Mouse (Mus musculus) T-cell, adult 2 months (primary cell): ENCODE data around the gene Methig1.
A peak's percentile ranks its signal among the peaks of the same experiment; 100 is the strongest.
"Not testable (repeated sequence)": the region's sequence is repeated elsewhere in the genome, so short reads cannot be mapped to it uniquely, and the experiment has no call there.

Experiments used
- DNase-seq: peaks from one replicate; pipeline ENCODE4 v3.0.0; 2022; ENCODE audit warnings: low spot score

The Methig1 gene

GRCm38 (mm10) chr15:100337847-100338246 is 15.1 kb upstream of the Methig1 start:
- DNase-seq = peak; percentile 60

GRCm38 (mm10) chr15:100341314-100341980 is 11.5 kb upstream of the Methig1 start:
- DNase-seq = not testable (repeated sequence)

- no peak for DNase-seq
These were observed 7.5 kb upstream of the Methig1 start for GRCm38 (mm10) chr15:100345484-100345883.

DNA sequence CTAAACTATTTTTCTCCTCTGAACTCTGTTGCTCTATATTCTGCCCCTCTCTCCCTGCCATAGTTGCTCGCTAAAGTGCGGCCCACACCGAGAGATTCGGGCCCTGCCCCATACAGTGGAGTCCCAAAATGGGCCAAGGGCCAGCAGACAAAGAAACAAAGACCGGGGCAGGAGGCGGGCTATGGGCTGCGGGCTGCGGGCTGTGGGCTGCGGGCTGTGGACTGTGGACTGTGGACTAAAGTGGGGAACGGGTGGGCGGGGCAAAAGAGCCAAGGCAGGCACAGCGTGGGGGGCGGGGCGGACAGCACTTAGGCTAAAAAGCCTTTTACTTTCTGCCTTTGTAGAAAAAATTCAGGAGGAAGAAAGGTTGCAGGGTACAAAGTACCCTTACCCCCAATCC is 6.2 kb upstream of the Methig1 start:
- DNase-seq = no peak

GRCm38 (mm10) chr15:100349496-100349895 is 3.5 kb upstream of the Methig1 start:
- no peak for DNase-seq

GRCm38 (mm10) chr15:100351501-100352060 is 1.4 kb upstream of the Methig1 start:
- no peak for DNase-seq

DNA sequence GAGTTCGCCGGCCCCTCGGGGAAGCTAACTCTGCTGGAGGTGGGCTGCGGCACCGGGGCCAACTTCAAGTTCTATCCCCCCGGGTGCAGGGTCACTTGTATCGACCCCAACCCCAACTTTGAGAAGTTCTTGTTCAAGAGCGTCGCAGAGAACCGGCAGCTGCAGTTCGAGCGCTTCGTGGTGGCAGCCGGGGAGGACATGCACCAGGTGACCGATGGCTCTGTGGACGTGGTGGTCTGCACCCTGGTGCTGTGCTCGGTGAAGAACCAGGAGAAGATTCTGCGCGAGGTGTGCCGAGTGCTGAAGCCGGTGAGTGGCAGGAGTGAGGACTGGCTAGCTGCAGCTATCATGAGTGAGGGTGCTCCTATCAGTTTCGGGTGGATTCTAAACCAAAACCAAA is 450 bp downstream of the Methig1 start:
- DNase-seq = not testable (repeated sequence)

DNA sequence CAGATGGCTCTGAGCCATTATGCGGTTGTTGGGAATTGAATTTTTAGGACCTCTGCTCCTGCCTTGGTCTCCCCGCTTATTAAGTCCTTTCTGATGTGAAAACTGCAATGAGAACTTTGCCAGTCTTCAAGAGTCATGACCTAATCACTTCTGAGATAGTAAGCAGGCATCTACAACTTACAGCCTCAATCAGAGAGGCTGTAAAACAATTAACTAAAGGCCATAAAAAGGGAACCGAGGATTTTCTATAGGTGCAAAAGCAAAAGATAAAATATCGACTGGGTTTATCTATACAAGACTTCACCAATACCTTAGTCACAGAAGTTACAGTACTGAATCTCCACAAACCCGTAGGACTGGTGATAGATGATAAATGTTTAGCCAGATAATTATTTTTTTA is 2.9 kb downstream of the Methig1 start:
- no peak for DNase-seq

DNA sequence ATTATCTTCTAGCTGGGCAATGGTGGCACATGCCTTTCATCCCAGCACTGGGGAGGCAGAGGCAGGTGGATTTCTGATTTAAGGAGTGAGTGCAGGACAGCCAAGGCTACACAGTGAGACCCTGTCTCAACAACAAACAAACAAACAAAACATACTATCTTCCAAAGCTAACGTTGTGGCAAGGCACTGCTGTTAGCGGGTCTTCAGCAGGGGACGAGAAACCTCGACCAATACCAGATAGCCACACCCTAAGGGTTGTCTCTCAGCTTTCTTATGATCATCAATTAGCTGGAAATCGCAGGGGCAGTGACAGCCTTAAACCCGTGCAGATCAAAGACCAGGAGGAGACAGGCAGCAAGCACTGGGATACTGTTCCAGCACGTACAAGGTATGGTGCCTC is 11.3 kb downstream of the Methig1 start, which contains the start of gene Higd1c:
Higd1c (plus strand) TSS at position 301 of the 400 bp plus-strand sequence.
- DNase-seq = no peak

DNA sequence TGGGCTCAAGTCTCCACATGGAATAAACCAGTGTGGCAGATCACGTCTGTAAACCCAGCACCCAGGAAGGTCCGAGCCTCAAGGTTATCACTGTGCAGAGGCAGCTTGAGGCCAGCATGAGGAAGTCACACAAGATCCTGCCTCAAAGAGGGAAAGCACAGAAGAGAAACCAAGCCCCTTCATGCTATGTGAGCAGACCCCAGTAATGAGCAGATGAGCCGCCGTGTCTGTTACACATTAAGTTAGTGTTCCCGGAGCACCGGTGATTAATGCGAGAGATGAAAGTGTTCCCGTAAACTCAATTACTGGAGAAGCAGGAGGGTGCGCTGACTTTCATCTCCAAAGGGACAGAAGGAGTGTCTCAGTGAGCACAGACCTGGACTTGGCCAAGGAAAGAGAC is 13.0 kb downstream of the Methig1 start:
- not testable (repeated sequence) for DNase-seq

DNA sequence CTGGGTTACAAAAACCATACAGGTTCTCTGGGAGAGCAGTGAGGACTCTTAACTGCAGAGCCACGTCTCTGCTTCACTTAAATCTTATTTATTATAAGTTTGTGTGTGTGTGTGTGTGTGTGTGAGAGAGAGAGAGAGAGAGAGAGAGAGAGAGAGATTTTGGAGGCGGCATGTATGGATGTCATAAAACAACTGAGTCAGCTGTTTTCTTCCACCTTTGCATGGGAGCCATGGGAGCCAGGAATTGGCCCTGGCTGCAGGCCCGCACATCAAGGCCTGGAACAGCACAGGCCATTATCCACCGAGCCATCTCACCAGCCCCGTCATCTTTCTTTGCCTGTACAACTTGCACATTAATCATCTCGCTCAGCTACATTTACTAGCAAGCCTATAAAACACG is 14.2 kb downstream of the Methig1 start:
- DNase-seq = no peak

DNA sequence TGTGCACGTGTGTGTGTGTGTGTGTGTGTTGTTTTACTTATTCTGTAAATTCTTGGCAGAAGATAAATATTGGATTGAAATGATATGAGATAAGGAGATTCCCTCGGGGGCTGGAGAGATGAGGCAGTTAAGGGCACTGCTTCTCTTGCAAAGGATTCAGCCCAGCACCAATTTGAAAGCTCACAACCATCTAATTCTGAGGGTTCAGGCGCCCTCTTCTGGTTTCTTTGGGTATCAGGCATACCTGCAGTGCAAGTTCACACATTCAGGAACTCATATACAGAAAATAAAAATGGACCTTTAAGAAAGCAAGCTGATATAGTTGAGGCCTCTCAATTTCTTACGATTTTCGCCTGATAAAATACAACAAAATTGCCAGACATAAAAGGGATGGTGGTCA is 22.1 kb downstream of the Methig1 start:
- peak; percentile 30 for DNase-seq

GRCm38 (mm10) chr15:100377847-100378505 is 25.0 kb downstream of the Methig1 start:
- not testable (repeated sequence) for DNase-seq

DNA sequence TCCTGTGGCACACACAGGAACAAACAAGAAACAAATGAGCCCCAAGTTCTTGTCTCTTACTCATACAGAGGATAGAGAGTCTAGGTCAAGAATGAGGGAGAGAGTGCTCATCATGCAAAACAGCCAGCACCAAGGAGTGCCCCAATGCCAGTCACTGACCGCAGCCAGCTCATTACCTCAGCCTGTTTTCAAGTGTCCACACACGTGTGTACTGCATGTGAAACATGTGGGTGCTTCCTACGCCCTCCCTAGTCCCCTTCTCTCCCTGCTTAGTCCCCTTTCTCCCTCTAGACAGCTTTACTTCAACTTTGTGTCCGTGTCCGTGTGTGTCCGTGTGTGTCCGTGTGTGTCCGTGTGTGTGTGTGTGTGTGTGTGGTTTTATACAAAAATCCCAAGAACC is 26.7 kb downstream of the Methig1 start:
- DNase-seq = no peak

DNA sequence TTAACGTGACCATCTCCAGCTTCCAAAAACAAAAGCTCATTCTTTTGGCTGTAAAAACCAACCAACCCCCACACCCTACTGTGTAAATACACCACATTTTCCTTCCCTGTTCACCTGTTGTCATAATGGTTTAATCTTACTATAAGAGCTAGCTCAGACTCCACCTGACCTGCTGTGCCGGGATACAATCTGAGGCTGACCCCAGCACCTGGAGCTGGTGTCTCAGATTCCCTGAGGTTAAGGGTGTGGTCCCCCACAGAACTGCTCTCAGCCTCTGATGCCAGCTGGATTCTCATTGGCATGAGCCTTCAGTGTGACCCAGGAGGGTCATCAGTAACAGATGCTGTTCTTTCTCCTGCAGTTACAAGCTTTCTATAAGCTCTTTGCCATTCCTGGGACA is 27.2 kb downstream of the Methig1 start:
- no peak for DNase-seq

GRCm38 (mm10) chr15:100385705-100386104 is 32.8 kb downstream of the Methig1 start:
- DNase-seq = no peak

DNA sequence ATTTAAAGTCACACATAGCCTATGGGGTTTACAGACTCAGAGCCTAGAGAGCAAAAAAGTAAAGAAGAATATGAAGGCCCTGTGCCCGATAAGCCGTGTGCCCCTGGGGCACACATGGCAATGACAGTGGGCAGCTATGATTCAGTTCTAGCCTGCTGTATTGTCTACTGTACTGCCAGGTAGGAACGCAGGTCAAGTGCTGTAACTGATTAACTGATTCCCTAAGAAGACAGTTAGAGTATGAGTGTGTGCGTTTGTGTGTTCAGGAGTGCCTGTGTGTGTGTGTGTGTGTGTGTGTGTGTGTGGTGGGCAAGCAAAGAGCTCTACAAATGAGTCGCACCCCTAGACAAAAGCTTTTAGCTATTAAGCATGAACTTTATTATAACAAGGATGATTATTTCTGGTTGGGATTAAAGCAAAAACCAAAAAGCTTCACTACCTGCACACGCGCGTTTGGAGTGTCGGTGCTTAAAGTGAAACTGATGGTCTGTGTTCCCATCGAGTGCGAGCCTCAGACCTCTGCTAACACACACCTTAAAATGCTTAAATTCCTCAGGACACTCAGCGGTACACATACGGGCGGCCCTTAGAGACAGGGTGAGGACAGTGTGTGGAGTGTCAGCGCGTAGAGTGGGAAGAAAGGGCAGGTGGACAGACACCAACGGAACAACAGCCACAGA is 34.7 kb downstream of the Methig1 start:
- no peak for DNase-seq

DNA sequence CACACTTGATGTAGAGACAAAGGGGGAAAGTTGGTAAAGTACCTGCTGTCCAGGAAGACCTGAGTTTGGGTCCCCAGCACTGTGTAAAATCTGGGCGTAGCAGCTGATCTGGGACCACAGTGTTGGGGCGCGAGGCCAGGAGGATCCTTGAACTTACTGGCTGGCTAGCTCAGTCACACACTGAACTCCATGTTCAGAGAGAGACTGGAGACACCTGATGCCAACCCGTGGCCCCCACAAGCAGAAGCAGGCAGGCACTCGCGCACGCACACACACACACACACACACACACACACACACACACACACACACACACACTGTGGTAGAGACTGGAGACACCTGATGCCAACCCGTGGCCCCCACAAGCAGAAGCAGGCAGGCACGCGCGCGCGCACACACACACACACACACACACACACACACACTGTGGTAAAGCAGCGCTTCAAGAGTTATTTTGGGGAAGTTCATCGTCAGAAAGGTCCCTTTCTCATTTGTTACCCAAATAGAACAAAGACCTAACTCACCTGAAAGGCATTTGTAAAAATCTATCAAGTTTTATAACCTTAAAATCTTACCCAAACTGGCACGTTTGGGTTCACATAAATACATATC is 35.4 kb downstream of the Methig1 start:
- DNase-seq = no peak

DNA sequence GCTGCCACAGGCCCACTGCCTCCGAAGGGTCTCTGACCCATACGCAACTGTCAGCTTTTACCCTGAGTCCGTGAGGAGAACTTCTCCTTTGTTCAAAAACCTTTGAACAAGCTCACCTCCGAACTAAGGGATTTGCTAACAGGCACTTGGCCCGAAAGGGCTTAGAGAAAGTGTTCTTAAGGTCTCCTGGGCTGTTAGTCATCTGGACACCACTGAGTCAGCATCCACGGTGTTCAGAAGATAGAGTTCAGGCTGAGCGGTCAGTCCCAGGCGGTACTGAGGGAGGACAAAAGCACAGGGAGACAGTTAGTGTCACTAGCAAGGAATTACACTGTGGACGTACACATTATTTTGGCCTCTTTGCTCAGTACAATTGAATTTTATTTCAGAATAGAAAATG is 35.9 kb downstream of the Methig1 start:
- no peak for DNase-seq

DNA sequence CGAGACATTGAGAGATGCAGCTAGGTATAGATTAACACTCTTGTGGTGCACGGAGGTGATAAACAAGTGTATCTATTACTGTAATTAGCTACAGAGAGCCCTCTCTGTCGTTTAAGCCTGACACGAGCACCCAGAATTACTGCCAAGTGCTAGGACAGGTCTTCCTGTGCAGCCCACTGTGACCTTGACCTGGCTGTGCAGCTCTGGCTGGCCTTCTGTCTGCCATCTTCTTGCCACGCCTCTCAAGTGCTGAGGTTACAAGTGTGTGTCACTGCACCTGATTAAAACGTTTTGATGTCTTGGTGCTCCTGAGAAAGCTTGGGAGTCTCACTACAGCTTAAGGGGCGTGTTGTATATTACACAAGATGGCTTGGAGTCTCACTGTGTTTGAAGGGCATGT is 38.1 kb downstream of the Methig1 start:
- no peak for DNase-seq

DNA sequence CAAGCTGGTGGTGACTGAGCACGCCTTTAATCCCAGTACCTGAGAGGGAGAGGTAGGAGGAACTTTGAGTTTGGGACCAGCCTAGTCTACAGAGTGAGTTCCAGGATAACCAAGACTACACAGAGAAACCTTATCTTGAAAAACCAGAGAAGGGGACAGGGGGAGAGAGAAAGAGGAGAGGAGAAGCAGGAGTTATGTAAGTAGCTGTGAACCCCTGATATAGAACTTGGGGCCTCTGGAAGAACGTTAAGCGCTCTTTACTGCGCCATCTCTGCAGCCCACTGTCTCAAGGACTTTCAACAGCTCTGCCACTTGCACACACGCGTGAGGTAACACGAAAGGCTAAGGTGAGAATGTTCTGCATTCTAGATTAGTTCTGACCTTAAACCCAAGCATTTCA is 38.6 kb downstream of the Methig1 start:
- DNase-seq = no peak

DNA sequence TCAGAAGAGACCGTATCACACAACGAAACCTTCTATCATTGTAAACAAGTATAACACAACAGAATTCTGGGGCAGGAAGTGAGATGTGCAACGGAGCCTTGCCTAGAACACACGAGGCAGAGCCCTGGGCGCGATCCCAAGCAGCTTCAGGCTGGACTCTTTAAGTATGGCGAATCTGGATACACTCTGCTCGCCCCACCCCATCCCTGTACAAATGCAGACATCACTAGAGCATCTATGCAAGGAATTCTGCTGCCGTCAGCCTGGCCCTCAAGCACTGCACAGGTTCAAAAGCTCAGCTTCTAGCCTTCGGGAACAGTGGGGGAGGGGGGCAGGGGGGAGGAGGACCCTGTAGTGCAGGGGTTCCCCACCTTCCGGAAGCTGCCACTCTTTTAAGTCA is 40.1 kb downstream of the Methig1 start:
- no peak for DNase-seq

DNA sequence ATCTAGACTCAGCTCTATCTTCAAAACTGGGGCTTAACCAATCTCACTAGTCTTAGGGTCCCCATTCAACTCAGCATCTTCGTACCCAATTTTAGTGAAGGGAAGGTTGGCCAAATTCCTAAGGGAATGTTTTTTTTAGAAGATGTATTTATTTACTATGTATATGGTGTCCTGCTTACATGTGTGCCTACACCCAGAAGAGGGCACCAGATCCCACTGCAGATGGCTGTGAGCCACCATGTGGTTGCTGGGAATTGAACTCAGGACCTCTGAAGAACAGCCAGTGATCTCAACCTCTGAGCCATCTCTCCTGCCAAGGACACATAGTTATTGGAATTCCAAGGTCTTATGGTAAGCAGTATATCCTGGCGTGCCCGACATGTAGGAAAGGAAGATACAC is 42.6 kb downstream of the Methig1 start:
- DNase-seq = no peak
